Mouse (Mus musculus) liver (tissue): Measurements from ENCODE around the gene Cuedc1.

Experiments used
- DNase-seq: peaks from one replicate; pipeline ENCODE4 v3.0.0-alpha.2; 2020; ENCODE audit warnings: mixed read lengths

Cuedc1 gene

GRCm38 (mm10) chr11:88241468-88242301 is 143.8 kb downstream of the Cuedc1 start:
- no peak for DNase-seq
